Mouse (Mus musculus): ENCODE measurements around the gene Exd2. TPM values are rescaled to one million over a fixed set of nuclear protein-coding genes. Genes with fewer than 3 reads are reported as not detected.

Gene Exd2
- polyA plus RNA-seq, 1 experiment = 9.1 TPM

DNA sequence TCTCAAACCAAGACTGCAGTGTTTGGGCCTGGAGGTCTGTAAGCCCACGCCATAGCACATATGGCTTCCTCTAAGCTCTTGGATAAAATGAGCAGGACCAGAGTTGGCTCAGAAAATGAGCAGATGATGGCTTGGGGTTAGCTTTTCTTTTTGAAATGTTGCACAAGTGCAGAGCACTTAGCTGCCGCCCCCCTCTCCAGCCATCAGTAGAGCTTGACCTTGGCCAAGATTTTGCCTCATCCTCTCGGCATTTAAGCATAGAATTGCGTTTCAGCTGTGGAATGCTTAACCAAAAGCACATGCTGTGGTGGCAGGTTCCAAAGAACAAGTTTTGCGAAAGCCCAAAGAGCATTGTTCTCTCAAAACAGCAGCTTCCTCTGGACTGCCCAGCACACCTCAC, 41.8 kb downstream of the Exd2 start:
- peaks cover 8% of the 10 kb centered on the region for H3K27me3 ChIP-seq (ENCODE audit: control insufficient read depth, insufficient read depth, insufficient read length)

DNA sequence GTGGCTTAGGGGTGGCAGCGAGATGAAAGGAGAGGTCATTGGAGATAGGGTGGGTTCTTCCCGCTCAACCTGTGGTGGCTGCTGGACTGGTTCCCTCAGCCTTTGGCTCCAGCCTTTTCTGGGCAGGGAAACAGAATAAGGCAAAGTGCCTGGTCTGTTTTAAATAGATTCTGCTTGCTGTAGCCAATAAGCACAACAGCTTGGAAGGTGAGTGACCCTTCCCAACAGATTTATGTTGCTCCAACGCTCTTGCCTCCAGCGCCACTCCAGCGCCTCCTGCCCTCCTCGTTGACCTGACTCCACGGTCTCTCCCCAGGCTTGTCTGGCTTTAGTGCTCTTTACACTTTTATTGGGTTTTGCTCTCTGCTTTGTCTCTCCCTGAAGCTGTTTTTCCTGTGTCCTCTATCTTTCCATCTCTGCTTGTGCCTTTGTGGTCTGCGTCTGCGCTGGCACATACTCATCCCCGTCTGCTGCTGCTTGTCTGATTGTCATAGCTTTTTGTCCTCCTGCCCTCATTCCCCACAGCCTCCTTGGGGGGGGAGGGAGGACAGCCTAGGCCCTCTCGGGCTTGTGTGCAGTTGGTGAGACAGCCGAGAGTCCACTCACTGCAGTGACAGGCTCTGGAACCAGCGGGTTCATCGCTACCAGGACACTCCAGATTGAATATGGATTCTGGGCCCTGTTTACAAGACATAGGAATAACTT, 44.3 kb downstream of the Exd2 start:
- no peaks in the 10 kb centered on the region for H3K79me2 ChIP-seq (ENCODE audit: control insufficient read depth, insufficient read depth)
- H3K36me3 ChIP-seq (ENCODE audit: control insufficient read depth, insufficient read depth) = no peaks in the 10 kb centered on the region
- H3K4me2 ChIP-seq (ENCODE audit: low read depth) = no peak overlapping the region
- TF ChIP-seq SRF (IDR thresholded peaks at IDR 0.05; ENCODE audit: control insufficient read depth, insufficient read length, low read depth) (no peak), REST (IDR thresholded peaks at IDR 0.05; ENCODE audit: insufficient read depth, insufficient read length) (no peak), MAX (IDR thresholded peaks at IDR 0.05; ENCODE audit: low read depth) (no peak), E2F4 (IDR thresholded peaks at IDR 0.05; ENCODE audit: insufficient read depth) (no peak), POLR2A (IDR thresholded peaks at IDR 0.05; ENCODE audit: insufficient read length, low read depth) (no peak), USF1 (IDR thresholded peaks at IDR 0.05; ENCODE audit: low read depth) (no peak), POLR2AphosphoS2 (IDR thresholded peaks at IDR 0.05; ENCODE audit: insufficient read length, low read depth) (no peak), MYOD1 (IDR thresholded peaks at IDR 0.05; ENCODE audit: control insufficient read depth in 1 of 3, insufficient read length in 2 of 3, low read depth in 2 of 3) (no peak), MYOG (IDR thresholded peaks at IDR 0.05; ENCODE audit: control insufficient read depth in 1 of 3, insufficient read depth in 1 of 3, insufficient read length in 2 of 3, low read depth in 2 of 3) (no peak), TCF12 (IDR thresholded peaks at IDR 0.05; ENCODE audit: insufficient read depth, poor library complexity, severe bottlenecking) (no peak), TCF3 (IDR thresholded peaks at IDR 0.05; ENCODE audit: insufficient read length, low read depth) (no peak), CEBPB (IDR thresholded peaks at IDR 0.05; ENCODE audit: insufficient read depth, poor library complexity, severe bottlenecking) (no peak)
- peaks cover 19% of the 10 kb centered on the region for H3K27me3 ChIP-seq (ENCODE audit: control insufficient read depth, insufficient read depth, insufficient read length)
- no peak overlapping the region for H3K4me3 ChIP-seq
- no peak overlapping the region for H3ac ChIP-seq (ENCODE audit: control insufficient read depth, insufficient read length)

More for the DNA sequence above, 41.8 kb downstream of the Exd2 start:
- no peak for TF ChIP-seq E2F4 (IDR thresholded peaks at IDR 0.05; ENCODE audit: insufficient read depth)
- TF ChIP-seq POLR2AphosphoS2 (IDR thresholded peaks at IDR 0.05; ENCODE audit: insufficient read length, low read depth) = no peak
- no peak for TF ChIP-seq MYOD1 (IDR thresholded peaks at IDR 0.05; ENCODE audit: control insufficient read depth in 1 of 3, insufficient read length in 2 of 3, low read depth in 2 of 3)
- no peak for TF ChIP-seq MYOG (IDR thresholded peaks at IDR 0.05; ENCODE audit: control insufficient read depth in 1 of 3, insufficient read depth in 1 of 3, insufficient read length in 2 of 3, low read depth in 2 of 3)
- no peak for TF ChIP-seq POLR2A (IDR thresholded peaks at IDR 0.05; ENCODE audit: insufficient read length, low read depth)
- no peak for TF ChIP-seq TCF12 (IDR thresholded peaks at IDR 0.05; ENCODE audit: insufficient read depth, poor library complexity, severe bottlenecking)
- no peak for TF ChIP-seq MAX (IDR thresholded peaks at IDR 0.05; ENCODE audit: low read depth)
- TF ChIP-seq USF1 (IDR thresholded peaks at IDR 0.05; ENCODE audit: low read depth) = no peak
- no peak for TF ChIP-seq SRF (IDR thresholded peaks at IDR 0.05; ENCODE audit: control insufficient read depth, insufficient read length, low read depth)
- no peak for TF ChIP-seq CEBPB (IDR thresholded peaks at IDR 0.05; ENCODE audit: insufficient read depth, poor library complexity, severe bottlenecking)
- no peak for TF ChIP-seq TCF3 (IDR thresholded peaks at IDR 0.05; ENCODE audit: insufficient read length, low read depth)
- TF ChIP-seq REST (IDR thresholded peaks at IDR 0.05; ENCODE audit: insufficient read depth, insufficient read length) = no peak
- no peaks in the 10 kb centered on the region for H3K79me2 ChIP-seq (ENCODE audit: control insufficient read depth, insufficient read depth)
- no peak overlapping the region for H3ac ChIP-seq (ENCODE audit: control insufficient read depth, insufficient read length)
- no peaks in the 10 kb centered on the region for H3K36me3 ChIP-seq (ENCODE audit: control insufficient read depth, insufficient read depth)
- H3K4me3 ChIP-seq = no peak overlapping the region
- no peak overlapping the region for H3K4me2 ChIP-seq (ENCODE audit: low read depth)

- Histone ChIP-seq H3K4me2 (ENCODE audit: low read depth) (no peak within 1 kb of the TSS), H3K27me3 (ENCODE audit: control insufficient read depth, insufficient read depth, insufficient read length) (peaks cover 83% of the 10 kb centered on the region), H3K4me3 (no peak within 1 kb of the TSS), H3ac (ENCODE audit: control insufficient read depth, insufficient read length) (no peak within 1 kb of the TSS), H3K79me2 (ENCODE audit: control insufficient read depth, insufficient read depth) (no peaks in the 10 kb centered on the region), H3K36me3 (ENCODE audit: control insufficient read depth, insufficient read depth) (no peaks in the 10 kb centered on the region)
- TF ChIP-seq POLR2AphosphoS2 (IDR thresholded peaks at IDR 0.05; ENCODE audit: insufficient read length, low read depth) (no peak), MAX (IDR thresholded peaks at IDR 0.05; ENCODE audit: low read depth) (no peak), MYOD1 (IDR thresholded peaks at IDR 0.05; ENCODE audit: control insufficient read depth in 1 of 3, insufficient read length in 2 of 3, low read depth in 2 of 3) (no peak), POLR2A (IDR thresholded peaks at IDR 0.05; ENCODE audit: insufficient read length, low read depth) (no peak), TCF12 (IDR thresholded peaks at IDR 0.05; ENCODE audit: insufficient read depth, poor library complexity, severe bottlenecking) (no peak), CEBPB (IDR thresholded peaks at IDR 0.05; ENCODE audit: insufficient read depth, poor library complexity, severe bottlenecking) (no peak), REST (IDR thresholded peaks at IDR 0.05; ENCODE audit: insufficient read depth, insufficient read length) (no peak), TCF3 (IDR thresholded peaks at IDR 0.05; ENCODE audit: insufficient read length, low read depth) (no peak), USF1 (IDR thresholded peaks at IDR 0.05; ENCODE audit: low read depth) (no peak), E2F4 (IDR thresholded peaks at IDR 0.05; ENCODE audit: insufficient read depth) (no peak), MYOG (IDR thresholded peaks at IDR 0.05; ENCODE audit: control insufficient read depth in 1 of 3, insufficient read depth in 1 of 3, insufficient read length in 2 of 3, low read depth in 2 of 3) (no peak), SRF (IDR thresholded peaks at IDR 0.05; ENCODE audit: control insufficient read depth, insufficient read length, low read depth) (no peak)
Measured at GRCm38 (mm10) chr12:80517977-80518376, 55.1 kb downstream of the Exd2 start, which contains the start of gene Galnt16. Gene Galnt16 (plus strand): TSS chr12:80518277.

DNA sequence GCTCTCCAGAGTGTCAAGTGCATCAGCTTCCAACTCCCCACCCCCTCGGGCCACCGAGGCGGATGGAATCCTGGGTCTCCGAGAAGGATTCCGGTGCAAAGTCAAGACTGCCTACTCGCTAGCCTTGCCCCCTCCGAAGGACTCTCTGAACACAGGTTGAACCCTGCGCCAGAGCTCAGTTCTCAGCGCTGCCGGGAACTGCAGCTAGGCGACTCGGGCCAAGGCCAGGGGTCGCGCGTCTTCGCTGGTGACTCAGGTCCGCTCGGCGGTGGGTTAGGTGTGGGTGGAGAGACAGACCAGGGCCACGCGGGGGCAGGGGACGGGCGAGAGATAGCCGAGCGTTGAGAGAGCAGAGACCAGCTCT, 55.5 kb downstream of the Exd2 start:
- Histone ChIP-seq H3K4me3 (no peak overlapping the region), H3K4me2 (ENCODE audit: low read depth) (no peak overlapping the region), H3K27me3 (ENCODE audit: control insufficient read depth, insufficient read depth, insufficient read length) (peaks cover 85% of the 10 kb centered on the region), H3K79me2 (ENCODE audit: control insufficient read depth, insufficient read depth) (no peaks in the 10 kb centered on the region), H3ac (ENCODE audit: control insufficient read depth, insufficient read length) (no peak overlapping the region), H3K36me3 (ENCODE audit: control insufficient read depth, insufficient read depth) (no peaks in the 10 kb centered on the region)
- TF ChIP-seq MYOG (IDR thresholded peaks at IDR 0.05; ENCODE audit: control insufficient read depth in 1 of 3, insufficient read depth in 1 of 3, insufficient read length in 2 of 3, low read depth in 2 of 3) (no peak), CEBPB (IDR thresholded peaks at IDR 0.05; ENCODE audit: insufficient read depth, poor library complexity, severe bottlenecking) (no peak), USF1 (IDR thresholded peaks at IDR 0.05; ENCODE audit: low read depth) (no peak), MYOD1 (IDR thresholded peaks at IDR 0.05; ENCODE audit: control insufficient read depth in 1 of 3, insufficient read length in 2 of 3, low read depth in 2 of 3) (no peak), SRF (IDR thresholded peaks at IDR 0.05; ENCODE audit: control insufficient read depth, insufficient read length, low read depth) (no peak), REST (IDR thresholded peaks at IDR 0.05; ENCODE audit: insufficient read depth, insufficient read length) (no peak), E2F4 (IDR thresholded peaks at IDR 0.05; ENCODE audit: insufficient read depth) (no peak), TCF12 (IDR thresholded peaks at IDR 0.05; ENCODE audit: insufficient read depth, poor library complexity, severe bottlenecking) (no peak), MAX (IDR thresholded peaks at IDR 0.05; ENCODE audit: low read depth) (no peak), POLR2A (IDR thresholded peaks at IDR 0.05; ENCODE audit: insufficient read length, low read depth) (no peak), POLR2AphosphoS2 (IDR thresholded peaks at IDR 0.05; ENCODE audit: insufficient read length, low read depth) (no peak), TCF3 (IDR thresholded peaks at IDR 0.05; ENCODE audit: insufficient read length, low read depth) (no peak)
